Mouse (Mus musculus): ENCODE measurements around the gene Zfp574. TPM values are rescaled to one million over a fixed set of nuclear protein-coding genes. Genes with fewer than 3 reads are reported as not detected.
"Not testable (repeated sequence)": the region's sequence is repeated elsewhere in the genome, so short reads cannot be mapped to it uniquely, and the experiment has no call there.

The Zfp574 gene
- total RNA-seq (2017), result 11.6 and 11.9 TPM in 2 replicates

DNA sequence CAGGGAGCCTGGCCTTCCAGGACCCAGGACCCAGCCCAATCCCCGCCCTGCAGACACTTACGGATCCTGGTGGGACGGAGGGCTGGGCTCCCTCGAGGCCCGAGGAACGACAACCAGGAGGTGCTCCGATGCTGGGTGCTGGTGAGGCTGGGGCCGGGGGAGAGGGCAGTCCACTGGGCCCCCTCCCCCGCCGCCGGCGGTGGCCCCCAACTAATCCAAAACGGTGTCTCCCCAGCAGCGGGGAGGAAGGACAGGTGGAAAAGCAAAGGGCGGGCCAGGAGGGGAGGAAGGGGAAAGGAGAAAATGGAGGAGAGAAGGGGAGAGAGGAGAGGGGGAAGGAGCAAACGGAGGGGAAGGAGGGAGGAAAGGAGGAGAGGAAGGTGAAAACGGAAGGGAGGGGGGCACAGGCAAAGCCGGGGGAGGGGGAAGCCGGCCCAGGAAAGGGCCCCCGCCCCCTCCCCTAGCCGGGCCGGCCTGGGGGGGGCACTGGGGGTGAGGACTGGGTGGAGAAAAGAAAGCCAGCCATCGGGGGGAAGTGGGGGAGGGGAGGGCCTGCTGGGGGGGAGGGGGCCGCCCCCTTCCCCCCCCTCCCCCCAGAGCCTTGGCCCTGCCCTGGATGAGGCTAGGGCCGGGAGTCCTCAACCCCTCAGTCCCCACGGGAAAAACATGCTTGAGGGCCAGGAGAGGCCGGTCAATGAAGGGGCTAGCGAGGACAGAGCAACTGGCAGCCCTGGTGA is at the start of gene Zfp574, which contains the start of gene Grik5:
TSS of gene Zfp574 (plus strand) at position 589 of the 737 bp plus-strand sequence.
TSS of gene Grik5 (minus strand) at position 368 of the 737 bp plus-strand sequence.
- ATAC-seq (ENCODE audit: extremely low read depth, insufficient number of reproducible peaks, low FRiP score, poor library complexity, severe bottlenecking), result no peak

DNA sequence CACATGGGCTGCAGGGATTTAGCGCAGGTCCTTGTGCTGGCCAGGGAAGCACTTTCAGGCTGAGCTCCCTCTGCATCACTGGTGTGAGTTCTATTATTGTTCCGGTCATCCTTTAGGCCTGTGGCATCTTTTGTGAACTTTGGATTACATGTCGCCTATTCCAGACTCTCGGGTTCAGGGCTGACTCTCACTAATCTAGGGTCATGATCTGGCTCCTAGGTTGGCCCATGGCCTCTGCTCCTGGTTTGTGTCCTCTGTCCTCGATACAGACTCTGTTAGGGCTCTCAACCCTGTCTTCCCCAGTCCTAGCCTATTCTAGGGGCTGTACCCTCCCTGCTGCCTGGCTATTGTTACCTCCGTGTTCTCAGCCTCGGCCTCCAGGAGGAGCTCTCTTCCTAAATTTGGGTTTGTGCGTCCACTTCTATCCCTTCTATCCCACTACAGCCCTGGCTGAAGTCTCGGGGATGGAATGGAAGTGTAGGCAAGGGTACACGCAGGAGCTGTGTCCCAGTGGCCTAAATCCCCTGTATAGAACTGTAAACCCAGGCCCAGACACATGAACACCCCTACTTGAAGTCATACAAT is 46.4 kb upstream of the Zfp574 start:
- ATAC-seq (ENCODE audit: extremely low read depth, insufficient number of reproducible peaks, low FRiP score, poor library complexity, severe bottlenecking), result no peak

DNA sequence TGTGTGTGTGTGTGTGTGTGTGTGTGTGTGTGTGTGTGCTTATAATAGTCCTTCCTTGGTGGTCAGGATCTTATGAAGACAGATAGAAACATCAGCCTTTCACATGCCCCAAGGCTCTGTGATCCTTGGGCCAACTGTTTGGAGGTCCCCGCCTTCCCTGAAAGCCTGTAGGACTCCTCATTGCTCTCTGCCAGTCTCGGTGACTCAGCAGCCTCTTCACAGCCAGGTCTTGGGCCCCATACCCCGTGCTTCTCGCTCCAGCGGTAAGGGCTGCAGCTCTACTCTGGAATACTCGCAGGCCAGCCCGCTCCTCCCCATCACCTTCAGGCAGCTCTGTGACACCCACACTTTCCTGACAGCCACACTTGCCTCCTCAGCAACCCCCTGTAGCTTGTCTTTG is 45.9 kb upstream of the Zfp574 start:
- ATAC-seq (ENCODE audit: extremely low read depth, insufficient number of reproducible peaks, low FRiP score, poor library complexity, severe bottlenecking), result no peak

DNA sequence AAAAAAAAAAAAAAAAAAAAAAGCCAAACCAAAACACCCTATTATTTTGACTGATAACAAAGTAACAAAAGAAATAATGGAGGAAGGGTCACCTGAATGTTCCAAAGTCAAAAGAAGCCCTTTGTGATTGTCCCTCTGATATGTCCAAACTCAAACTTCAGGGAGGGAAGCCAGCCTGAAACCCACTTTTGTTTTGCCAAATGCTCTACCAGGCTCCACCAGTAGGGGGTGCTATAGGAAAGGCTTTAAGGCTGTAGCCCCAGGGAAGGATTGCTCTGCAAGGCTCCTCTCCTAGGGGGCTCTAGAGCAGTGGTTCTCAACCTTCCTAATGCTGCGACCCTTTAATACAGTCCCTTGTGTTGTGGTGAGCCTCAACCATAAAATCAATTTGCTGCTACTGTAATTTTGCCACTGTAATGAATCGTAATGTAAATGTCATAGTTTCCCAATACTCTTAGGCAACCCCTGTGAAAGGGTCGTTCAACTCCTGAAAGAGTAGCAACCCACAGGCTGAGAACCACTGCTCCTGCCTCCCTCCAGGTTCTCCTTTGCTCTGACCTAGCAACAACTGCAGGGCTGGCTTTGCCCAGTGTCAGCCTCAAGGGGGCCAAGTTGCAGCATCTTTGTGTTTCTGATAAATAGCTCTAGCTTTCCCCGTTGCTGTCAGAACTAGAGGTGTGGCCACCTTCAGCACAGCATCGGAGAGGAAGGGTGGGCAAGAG is 42.2 kb upstream of the Zfp574 start:
- peak; percentile 65 for ATAC-seq (ENCODE audit: extremely low read depth, insufficient number of reproducible peaks, low FRiP score, poor library complexity, severe bottlenecking)

DNA sequence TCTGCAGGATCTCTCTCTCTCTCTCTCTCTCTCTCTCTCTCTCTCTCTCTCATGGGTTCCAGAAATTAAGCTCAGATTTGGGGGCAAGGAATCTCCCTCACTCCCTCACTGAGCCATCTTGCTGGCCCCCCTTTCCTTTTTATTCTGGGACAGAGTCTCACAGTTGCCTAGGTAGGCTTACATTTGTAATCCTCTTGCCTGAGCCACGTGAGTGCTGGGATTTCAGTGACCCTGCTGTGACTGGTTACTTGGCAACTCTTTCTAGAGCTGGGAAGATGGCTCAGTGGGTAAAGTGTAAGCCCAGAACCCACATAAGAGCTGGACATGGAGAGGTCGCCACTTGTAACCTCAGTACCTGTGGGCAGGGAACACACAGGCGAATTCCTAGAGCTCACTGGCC is 40.8 kb upstream of the Zfp574 start:
- no peak for ATAC-seq (ENCODE audit: extremely low read depth, insufficient number of reproducible peaks, low FRiP score, poor library complexity, severe bottlenecking)

DNA sequence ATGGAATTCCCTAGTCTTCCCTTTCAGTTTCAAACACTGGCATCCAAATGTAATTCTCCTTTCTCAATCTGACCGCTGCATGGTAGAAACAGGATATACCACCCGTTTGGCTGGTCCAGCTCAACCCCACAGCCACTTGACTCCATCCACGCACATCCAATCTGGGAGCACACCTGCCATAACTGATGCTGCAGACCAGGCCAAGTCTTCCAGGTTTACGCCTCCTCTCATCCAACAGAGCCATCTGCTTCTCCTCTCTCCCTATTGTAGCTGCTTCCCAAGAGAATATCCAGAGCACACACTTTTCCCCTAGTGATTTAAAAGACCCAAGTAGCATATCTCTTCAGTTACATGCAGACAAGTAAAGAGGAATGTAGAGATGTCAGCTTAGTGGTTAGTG is 37.6 kb upstream of the Zfp574 start:
- ATAC-seq (ENCODE audit: extremely low read depth, insufficient number of reproducible peaks, low FRiP score, poor library complexity, severe bottlenecking), result no peak

DNA sequence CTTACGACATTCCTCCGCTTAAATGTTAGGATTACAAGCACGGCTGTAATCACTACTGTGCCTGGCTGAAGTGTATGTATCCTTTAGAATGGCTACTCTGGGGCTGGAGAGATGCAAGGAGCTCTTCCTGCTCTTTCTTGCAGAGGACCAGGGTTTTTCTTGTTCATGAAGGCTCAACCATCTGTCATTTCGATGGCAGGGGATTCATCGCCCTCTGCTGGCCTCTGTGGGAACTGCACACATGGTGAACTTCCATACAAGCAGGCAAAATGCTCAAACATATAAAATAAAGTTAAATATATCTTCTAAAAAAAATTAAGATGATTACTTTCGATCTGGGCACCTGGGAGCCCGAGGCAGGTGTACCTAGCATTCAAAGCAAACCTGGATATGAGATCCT is 36.5 kb upstream of the Zfp574 start:
- ATAC-seq (ENCODE audit: extremely low read depth, insufficient number of reproducible peaks, low FRiP score, poor library complexity, severe bottlenecking), result peak; percentile 62; the same call in 1 of the 2 replicates

DNA sequence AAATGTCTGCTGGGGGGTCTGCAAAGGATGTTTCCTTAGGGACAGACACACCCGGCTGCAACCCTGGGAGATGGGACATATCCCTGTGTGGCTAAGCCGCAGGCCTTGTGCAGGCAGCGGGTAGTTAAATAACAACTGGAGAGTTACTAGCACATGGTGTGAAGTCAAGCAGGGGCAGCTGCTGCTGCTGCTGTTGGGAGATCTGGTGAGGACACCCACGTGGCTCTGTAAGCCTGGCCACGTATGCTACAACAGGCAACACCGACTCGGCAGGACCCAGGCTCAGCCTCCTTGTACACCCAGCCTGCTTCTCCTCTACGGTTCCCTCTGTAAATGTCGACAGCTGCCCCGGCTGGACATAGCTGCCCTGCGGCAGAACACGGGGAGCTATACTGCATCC is 30.4 kb upstream of the Zfp574 start:
- no peak for ATAC-seq (ENCODE audit: extremely low read depth, insufficient number of reproducible peaks, low FRiP score, poor library complexity, severe bottlenecking)

DNA sequence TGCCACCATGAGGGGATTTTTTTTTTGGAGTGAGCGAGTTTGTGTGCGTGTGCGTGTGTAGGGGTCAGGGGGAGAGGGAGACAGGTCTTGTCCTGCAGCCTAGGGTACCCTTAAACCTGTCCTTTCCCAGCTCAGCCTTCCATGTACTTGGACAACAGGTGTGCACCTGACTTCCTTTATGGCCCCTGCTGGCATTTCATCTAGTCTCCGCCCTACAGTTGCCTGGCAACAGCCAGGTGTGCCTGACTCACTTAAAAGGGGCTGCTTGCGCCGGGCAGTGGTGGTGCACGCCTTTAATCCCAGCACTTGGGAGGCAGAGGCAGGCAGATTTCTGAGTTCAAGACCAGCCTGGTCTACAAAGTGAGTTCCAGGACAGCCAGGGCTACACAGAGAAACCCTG is 27.8 kb upstream of the Zfp574 start:
- not testable (repeated sequence) for ATAC-seq (ENCODE audit: extremely low read depth, insufficient number of reproducible peaks, low FRiP score, poor library complexity, severe bottlenecking)

DNA sequence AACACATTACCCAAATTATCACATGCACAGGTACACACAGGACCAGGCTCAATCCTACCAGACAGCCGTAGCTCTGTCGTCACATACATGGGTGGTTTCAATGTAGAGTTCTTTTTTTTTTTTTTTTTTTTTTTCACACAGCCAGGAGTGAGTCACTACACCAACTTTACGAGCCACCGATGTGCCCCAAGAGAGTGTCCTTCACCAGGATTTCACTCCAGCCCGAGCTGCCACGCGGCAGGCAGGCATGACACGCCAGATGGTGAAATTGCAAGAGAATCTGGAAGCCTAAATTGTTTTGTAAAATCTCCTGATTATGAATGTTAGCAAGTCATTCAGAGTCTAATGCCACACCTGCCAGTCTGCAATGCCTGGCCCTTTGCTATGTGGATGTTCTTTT is 25.0 kb upstream of the Zfp574 start:
- no peak for ATAC-seq (ENCODE audit: extremely low read depth, insufficient number of reproducible peaks, low FRiP score, poor library complexity, severe bottlenecking)

DNA sequence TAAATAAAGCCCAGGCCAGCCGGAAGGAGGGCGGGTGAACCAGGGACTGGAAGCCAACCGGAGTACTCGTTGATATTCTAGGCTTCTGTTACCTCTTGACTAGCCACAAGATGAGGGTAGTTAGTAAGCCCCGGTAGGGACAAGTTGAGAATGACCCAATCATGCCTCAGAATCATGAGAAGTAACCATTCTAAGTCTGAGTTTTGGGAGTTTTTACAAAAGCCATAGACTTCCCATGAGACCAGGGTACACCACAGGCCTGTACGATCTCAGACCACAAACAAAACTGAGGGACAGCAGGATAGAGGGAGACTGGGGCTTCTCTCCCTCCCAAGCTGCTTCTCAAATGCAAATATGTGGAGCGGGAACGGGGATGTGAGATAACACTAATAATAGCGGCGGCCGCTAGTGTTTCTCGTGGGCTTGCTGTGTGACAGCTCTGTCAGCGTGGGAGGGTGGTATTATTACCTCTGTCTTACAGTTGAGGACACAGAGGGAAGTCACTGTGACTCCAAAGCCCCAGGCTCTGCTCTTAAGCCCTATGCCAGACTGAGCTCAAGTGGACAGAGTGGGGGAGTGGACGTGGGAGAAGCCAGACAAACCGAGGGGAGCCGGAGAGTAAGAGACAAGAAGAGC is 23.0 kb upstream of the Zfp574 start:
- ATAC-seq (ENCODE audit: extremely low read depth, insufficient number of reproducible peaks, low FRiP score, poor library complexity, severe bottlenecking), result no peak

DNA sequence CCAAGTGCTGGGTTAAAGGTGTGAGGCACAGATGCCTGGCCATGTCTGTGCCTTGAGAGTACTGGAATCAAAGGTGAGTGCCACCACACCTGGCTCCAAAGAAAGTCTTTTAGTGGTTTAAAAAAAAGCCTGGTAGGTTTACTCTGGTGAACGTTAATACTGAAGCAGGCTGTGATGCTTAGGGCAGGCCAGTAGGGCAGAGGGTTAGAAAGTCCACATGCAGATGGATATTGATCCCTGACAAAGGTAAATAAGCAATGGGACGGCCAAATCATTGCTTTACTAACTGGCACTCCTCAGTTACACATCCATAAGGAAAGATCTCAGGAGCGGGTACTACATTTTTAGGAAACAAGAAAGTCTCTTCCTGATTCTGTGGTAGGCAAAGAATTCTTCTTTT is 19.8 kb upstream of the Zfp574 start:
- ATAC-seq (ENCODE audit: extremely low read depth, insufficient number of reproducible peaks, low FRiP score, poor library complexity, severe bottlenecking), result no peak

DNA sequence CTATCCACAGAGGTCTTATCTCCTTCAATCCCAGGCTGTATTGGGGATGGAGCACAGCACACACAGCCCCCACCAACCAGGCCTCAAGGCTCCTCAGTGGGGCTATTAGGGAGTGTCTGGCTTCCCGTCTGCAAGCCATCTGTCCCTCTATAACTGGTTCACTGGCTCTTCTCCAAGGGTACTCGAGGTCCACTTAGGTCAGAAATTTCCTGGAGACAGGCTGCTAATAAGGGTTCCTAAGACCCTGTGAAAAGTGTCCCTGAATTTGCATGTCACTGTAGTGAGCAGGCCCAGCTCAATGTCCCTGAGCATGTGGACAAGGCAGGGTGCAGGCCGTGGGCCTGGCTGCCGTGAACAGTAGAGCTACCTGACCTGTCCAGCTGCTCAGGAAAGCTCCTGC is 15.4 kb upstream of the Zfp574 start:
- ATAC-seq (ENCODE audit: extremely low read depth, insufficient number of reproducible peaks, low FRiP score, poor library complexity, severe bottlenecking), result no peak

DNA sequence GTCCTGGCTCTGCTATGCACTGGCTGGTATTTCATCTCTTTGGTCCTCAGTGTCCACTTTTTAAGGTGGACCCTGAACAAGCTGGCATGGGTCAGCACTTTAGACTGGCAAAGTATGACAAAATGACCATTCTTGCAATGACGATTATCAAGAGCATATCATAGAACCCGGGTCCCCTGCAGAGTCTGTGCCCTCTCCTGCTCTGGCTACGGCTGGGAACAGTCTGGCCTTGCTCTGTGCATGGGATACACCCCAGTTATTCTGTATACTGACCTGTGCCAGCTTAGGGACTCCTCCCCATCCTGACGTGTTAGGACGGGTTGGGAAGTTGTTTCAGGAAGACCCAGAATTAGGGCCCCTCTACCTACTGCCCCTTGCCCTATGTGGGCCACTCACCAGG is 14.5 kb upstream of the Zfp574 start:
- ATAC-seq (ENCODE audit: extremely low read depth, insufficient number of reproducible peaks, low FRiP score, poor library complexity, severe bottlenecking), result no peak

DNA sequence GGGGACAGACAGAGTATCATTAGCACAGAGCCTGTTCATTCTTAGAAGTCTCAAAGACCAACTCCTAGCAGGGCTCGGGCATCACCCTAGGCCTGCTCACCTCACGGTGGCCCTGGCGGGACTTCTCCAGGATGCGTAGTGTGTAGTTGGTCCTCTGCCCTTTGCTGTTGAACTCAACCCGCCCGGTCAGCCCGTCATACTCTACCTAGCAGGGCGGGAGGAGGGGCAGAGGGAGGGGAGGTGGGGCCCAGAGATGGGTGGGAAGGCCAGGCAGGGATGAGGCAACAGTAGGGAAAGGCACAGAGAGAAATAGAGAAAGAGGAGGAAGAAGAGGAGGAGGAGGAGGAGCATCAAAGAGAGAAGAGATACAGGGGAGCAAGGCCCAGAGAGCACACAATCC is 14.0 kb upstream of the Zfp574 start:
- no peak for ATAC-seq (ENCODE audit: extremely low read depth, insufficient number of reproducible peaks, low FRiP score, poor library complexity, severe bottlenecking)

DNA sequence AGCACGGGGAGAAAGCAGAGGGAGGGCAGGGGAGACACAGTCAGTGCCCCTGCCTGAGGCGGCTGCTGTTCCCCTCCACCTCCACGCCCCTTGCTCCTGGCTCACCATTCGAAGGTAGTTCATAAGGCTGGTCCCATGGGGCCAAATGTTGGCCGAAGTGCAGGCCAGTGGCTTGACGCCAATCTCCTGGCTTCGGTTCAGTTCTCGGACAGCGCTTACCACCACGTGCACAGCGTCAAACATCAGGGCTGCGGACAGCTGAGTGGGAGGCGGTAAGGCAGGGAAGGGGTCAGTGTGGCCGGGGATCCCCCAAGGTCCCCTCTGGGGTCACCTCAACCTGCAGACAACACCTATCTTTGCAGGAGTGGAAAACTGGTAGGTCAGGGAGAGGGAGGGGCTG is 13.5 kb upstream of the Zfp574 start:
- ATAC-seq (ENCODE audit: extremely low read depth, insufficient number of reproducible peaks, low FRiP score, poor library complexity, severe bottlenecking), result peak; percentile 2; the same call in 1 of the 2 replicates

DNA sequence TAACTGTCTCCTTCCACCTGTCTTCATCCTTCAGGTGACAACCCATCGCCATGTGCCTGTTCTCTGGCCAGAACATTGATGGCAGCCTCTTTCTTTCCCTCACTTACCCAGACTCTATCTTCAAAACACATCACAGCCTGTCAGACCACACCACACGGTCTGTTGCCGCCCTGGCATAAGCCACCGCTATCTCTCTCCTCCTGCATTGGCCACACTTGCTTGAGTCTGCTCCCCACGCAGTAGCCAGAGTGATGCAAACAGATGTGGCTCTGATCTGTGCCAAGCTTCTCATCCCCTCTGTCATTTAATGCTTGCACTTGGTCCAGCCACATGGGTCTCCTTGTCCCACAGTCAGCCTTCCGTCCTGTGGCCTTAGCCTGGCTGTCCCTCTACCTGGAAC is 9.0 kb upstream of the Zfp574 start:
- ATAC-seq (ENCODE audit: extremely low read depth, insufficient number of reproducible peaks, low FRiP score, poor library complexity, severe bottlenecking), result no peak

DNA sequence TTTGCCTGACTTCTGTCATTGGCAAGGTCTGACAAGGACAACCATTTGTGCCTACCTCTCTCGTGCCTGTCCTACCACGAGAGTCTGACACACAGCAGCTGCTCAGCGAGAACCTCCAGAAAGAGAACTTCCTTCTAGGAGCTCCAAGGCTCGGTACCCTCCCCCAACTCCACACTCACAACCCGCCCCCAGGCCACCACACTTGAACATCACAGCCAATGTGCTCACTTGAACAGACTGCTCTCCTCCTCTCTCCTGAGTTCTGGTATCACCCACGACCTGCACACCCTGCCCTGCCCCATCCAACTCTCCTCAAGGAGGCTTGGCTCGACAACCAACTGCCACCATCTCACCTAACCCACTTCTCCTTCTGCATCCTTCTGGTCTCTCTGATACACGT is 8.5 kb upstream of the Zfp574 start:
- no peak for ATAC-seq (ENCODE audit: extremely low read depth, insufficient number of reproducible peaks, low FRiP score, poor library complexity, severe bottlenecking)

DNA sequence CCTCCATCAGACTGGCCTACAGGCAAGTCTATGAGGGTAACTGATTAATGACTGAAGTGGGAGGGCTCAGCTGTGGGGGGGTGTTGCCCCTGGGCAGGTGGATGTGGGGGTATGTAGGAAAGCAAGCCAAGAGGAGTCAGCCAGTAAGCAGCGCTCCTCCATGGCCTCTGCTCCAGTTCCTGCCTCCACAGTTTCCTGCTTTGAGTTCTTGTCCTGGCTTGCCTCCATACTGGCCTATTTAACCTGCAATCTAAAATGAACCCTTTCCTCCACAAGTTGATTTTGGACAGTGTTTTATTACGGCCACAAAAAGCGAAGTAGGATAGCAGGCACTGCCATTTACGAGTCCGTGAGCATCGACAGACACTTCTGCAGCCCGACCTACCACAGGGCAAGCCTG is 5.0 kb upstream of the Zfp574 start:
- no peak for ATAC-seq (ENCODE audit: extremely low read depth, insufficient number of reproducible peaks, low FRiP score, poor library complexity, severe bottlenecking)

Data from neutrophil, adult 5-6 weeks (primary cell).